Mouse (Mus musculus) neural tube, embryonic 15.5 days (tissue): ENCODE results near the gene Atp8a1. TPM values are rescaled to one million over a fixed set of nuclear protein-coding genes. Genes with fewer than 3 reads are reported as not detected.

Experiments
- ATAC-seq: fragments of 200-750 bp; cut with Nextera tagmentation; 2 replicates; pipeline ENCODE4 v1.8.0; 2017; ENCODE audit warnings: mild to moderate bottlenecking, moderate TSS enrichment, moderate library complexity; ENCODE audit not compliant: low FRiP score
- H3K27ac ChIP-seq: fragments of 300-500 bp; sonication (generic); replicated peaks from 2 replicates; pipeline ENCODE4 v1.5.1; 2015; ENCODE audit warnings: mild to moderate bottlenecking, inconsistent platforms
- H3K27me3 ChIP-seq: fragments of 300-500 bp; sonication (generic); replicated peaks from 2 replicates; pipeline ENCODE4 v1.6.1; 2015; ENCODE audit warnings: inconsistent platforms
- H3K36me3 ChIP-seq: fragments of 300-500 bp; sonication (generic); 2 replicates; pipeline ENCODE4 v1.6.1; 2015; ENCODE audit warnings: inconsistent platforms
- H3K4me1 ChIP-seq: fragments of 300-500 bp; sonication (generic); 2 replicates; pipeline ENCODE4 v1.6.1; 2015; ENCODE audit warnings: inconsistent platforms
- H3K4me2 ChIP-seq: fragments of 300-500 bp; sonication (generic); 2 replicates; pipeline ENCODE4 v1.6.1; 2015; ENCODE audit warnings: inconsistent platforms, mild to moderate bottlenecking, moderate library complexity
- H3K4me3 ChIP-seq: fragments of 300-500 bp; sonication (generic); replicated peaks from 2 replicates; pipeline ENCODE4 v1.5.1; 2015; ENCODE audit warnings: mild to moderate bottlenecking, inconsistent platforms
- H3K9ac ChIP-seq: fragments of 300-500 bp; sonication (generic); replicated peaks from 2 replicates; pipeline ENCODE4 v1.6.1; 2015; ENCODE audit warnings: mild to moderate bottlenecking, inconsistent platforms
- H3K9me3 ChIP-seq: fragments of 300-500 bp; sonication (generic); replicated peaks from 2 replicates; pipeline ENCODE4 v1.6.1; 2016; ENCODE audit warnings: inconsistent platforms
- WGBS: fragments of 180-500 bp; shearing (Covaris S2); methylation state at CpG from one replicate; pipeline ENCODE4 v1.1.7; 2015; ENCODE audit warnings: mixed read lengths; 5-methylcytosine and 5-hydroxymethylcytosine counted together
- polyA plus RNA-seq: library from polyadenylated mRNA; unstranded; fragments of >200 nt; fragmentation: Nextera tagmentation; extraction: Ambion mirVana; gene quantifications from 2 replicates; pipeline ENCODE4 v1.2.1, GENCODE M21; 2015

Atp8a1 gene
- polyA plus RNA-seq, 1 experiment from 2014 or later = 56.5 TPM

GRCm38 (mm10) chr5:67621230-67621629, 226.0 kb downstream of the Atp8a1 start:
- no peak for ATAC-seq
- H3K9ac ChIP-seq = no peak overlapping the region
- peaks cover 22% of the 10 kb centered on the region for H3K36me3 ChIP-seq
- no peaks in the 10 kb centered on the region for H3K4me1 ChIP-seq
- no peak overlapping the region for H3K27ac ChIP-seq
- no peaks in the 10 kb centered on the region for H3K9me3 ChIP-seq
- H3K4me3 ChIP-seq = no peak overlapping the region
- WGBS = 89% methylated on average over 12 of the region's 12 CpGs
- H3K4me2 ChIP-seq = no peak overlapping the region
- H3K27me3 ChIP-seq = no peaks in the 10 kb centered on the region

- peaks cover 53% of the 10 kb centered on the region for H3K27me3 ChIP-seq
- H3K9me3 ChIP-seq = no peaks in the 10 kb centered on the region
- peaks cover 25% of the 10 kb centered on the region for H3K4me1 ChIP-seq
- 13% methylated on average over 2 of the region's 2 CpGs for WGBS
- H3K27ac ChIP-seq = no peak overlapping the region
- H3K9ac ChIP-seq = no peak overlapping the region
- H3K4me3 ChIP-seq = no peak overlapping the region; the same call in 1 of the 2 replicates
- no peak for ATAC-seq
- H3K36me3 ChIP-seq = no peaks in the 10 kb centered on the region
- peak overlapping the region; percentile 76 for H3K4me2 ChIP-seq
These were observed 237.8 kb downstream of the Atp8a1 start for GRCm38 (mm10) chr5:67609520-67609837.

GRCm38 (mm10) chr5:67608674-67609519, 238.3 kb downstream of the Atp8a1 start:
- 5% methylated on average over 31 of the region's 31 CpGs for WGBS
- no peaks in the 10 kb centered on the region for H3K36me3 ChIP-seq
- no peaks in the 10 kb centered on the region for H3K9me3 ChIP-seq
- H3K27me3 ChIP-seq = peaks cover 54% of the 10 kb centered on the region
- H3K4me2 ChIP-seq = peak overlapping the region; percentile 76
- H3K4me1 ChIP-seq = peaks cover 25% of the 10 kb centered on the region
- no peak overlapping the region for H3K27ac ChIP-seq
- peak overlapping the region; percentile 45 for H3K4me3 ChIP-seq
- peak overlapping the region; percentile 29; the same call in 1 of the 2 replicates for H3K9ac ChIP-seq
- peak; percentile 9; the same call in 1 of the 2 replicates for ATAC-seq

- peak; percentile 72 for ATAC-seq
- Histone ChIP-seq H3K27me3 (peaks cover 56% of the 10 kb centered on the region), H3K9ac (peak within 1 kb of the TSS; percentile 29), H3K4me3 (peak within 1 kb of the TSS; percentile 45), H3K4me2 (peak within 1 kb of the TSS; percentile 76), H3K36me3 (no peaks in the 10 kb centered on the region), H3K27ac (no peak within 1 kb of the TSS), H3K9me3 (no peaks in the 10 kb centered on the region), H3K4me1 (peaks cover 25% of the 10 kb centered on the region)
- WGBS = under 1% methylated on average over 86 of the region's 86 CpGs
These were observed 239.2 kb downstream of the Atp8a1 start, which contains the start of gene Shisa3 for GRCm38 (mm10) chr5:67607804-67608673. Gene Shisa3, plus strand, starts transcription at chr5:67607882.

- Histone ChIP-seq H3K9ac (peak overlapping the region; percentile 29; the same call in 1 of the 2 replicates), H3K27me3 (peaks cover 65% of the 10 kb centered on the region), H3K9me3 (no peaks in the 10 kb centered on the region), H3K4me3 (peak overlapping the region; percentile 45), H3K36me3 (no peaks in the 10 kb centered on the region), H3K27ac (no peak overlapping the region), H3K4me1 (peaks cover 25% of the 10 kb centered on the region), H3K4me2 (peak overlapping the region; percentile 76)
- 1% methylated on average over 66 of the region's 66 CpGs for WGBS
- ATAC-seq = 0 out of 2 replicates have a peak, but pooled peaks have one; percentile 16
These were observed 240.1 kb downstream of the Atp8a1 start for GRCm38 (mm10) chr5:67606916-67607803.

GRCm38 (mm10) chr5:67605951-67606350, 241.3 kb downstream of the Atp8a1 start:
- Histone ChIP-seq H3K27ac (no peak overlapping the region), H3K4me3 (no peak overlapping the region), H3K4me2 (no peak overlapping the region), H3K27me3 (peaks cover 63% of the 10 kb centered on the region), H3K4me1 (peaks cover 25% of the 10 kb centered on the region), H3K9me3 (no peaks in the 10 kb centered on the region), H3K9ac (no peak overlapping the region), H3K36me3 (no peaks in the 10 kb centered on the region)
- 38% methylated on average over 5 of the region's 5 CpGs for WGBS
- ATAC-seq = no peak

GRCm38 (mm10) chr5:67599935-67600334, 247.3 kb downstream of the Atp8a1 start:
- no peak overlapping the region for H3K9ac ChIP-seq
- H3K9me3 ChIP-seq = no peaks in the 10 kb centered on the region
- no peak overlapping the region for H3K4me3 ChIP-seq
- peaks cover 20% of the 10 kb centered on the region for H3K27me3 ChIP-seq
- WGBS = 87% methylated on average over 9 of the region's 9 CpGs
- no peak overlapping the region for H3K4me2 ChIP-seq
- H3K4me1 ChIP-seq = no peaks in the 10 kb centered on the region
- no peak for ATAC-seq
- no peaks in the 10 kb centered on the region for H3K36me3 ChIP-seq
- no peak overlapping the region for H3K27ac ChIP-seq

- H3K4me3 ChIP-seq = no peak overlapping the region
- no peak overlapping the region for H3K9ac ChIP-seq
- H3K4me2 ChIP-seq = no peak overlapping the region
- H3K4me1 ChIP-seq = no peaks in the 10 kb centered on the region
- no peaks in the 10 kb centered on the region for H3K9me3 ChIP-seq
- H3K36me3 ChIP-seq = no peaks in the 10 kb centered on the region
- no peaks in the 10 kb centered on the region for H3K27me3 ChIP-seq
- no peak for ATAC-seq
- whole genome bisulfite sequencing = 65% methylated on average over 7 of the region's 7 CpGs
- no peak overlapping the region for H3K27ac ChIP-seq
These were observed 251.6 kb downstream of the Atp8a1 start for GRCm38 (mm10) chr5:67595629-67596028.

GRCm38 (mm10) chr5:67595070-67595469, 252.2 kb downstream of the Atp8a1 start:
- H3K27me3 ChIP-seq = no peaks in the 10 kb centered on the region
- H3K4me2 ChIP-seq = no peak overlapping the region
- H3K36me3 ChIP-seq = no peaks in the 10 kb centered on the region
- no peak overlapping the region for H3K4me3 ChIP-seq
- no peaks in the 10 kb centered on the region for H3K4me1 ChIP-seq
- no peaks in the 10 kb centered on the region for H3K9me3 ChIP-seq
- 87% methylated on average over 1 of the region's 1 CpGs for WGBS
- no peak overlapping the region for H3K27ac ChIP-seq
- no peak for ATAC-seq
- H3K9ac ChIP-seq = no peak overlapping the region

GRCm38 (mm10) chr5:67579725-67580633, 267.3 kb downstream of the Atp8a1 start:
- WGBS = 52% methylated on average over 6 of the region's 6 CpGs
- no peak overlapping the region for H3K9ac ChIP-seq
- H3K36me3 ChIP-seq = no peaks in the 10 kb centered on the region
- no peaks in the 10 kb centered on the region for H3K27me3 ChIP-seq
- no peak overlapping the region for H3K4me2 ChIP-seq
- H3K9me3 ChIP-seq = no peaks in the 10 kb centered on the region
- H3K4me3 ChIP-seq = no peak overlapping the region
- ATAC-seq = no peak
- no peaks in the 10 kb centered on the region for H3K4me1 ChIP-seq
- no peak overlapping the region for H3K27ac ChIP-seq
